18 mouse cellular contexts compared by ENCODE assay signal in genomic region chr5:20325290-20325689, GRCm38 (mm10).
"Had no signal": no experiment of that assay in that cellular context is flagged by ENCODE, and none has a peak within 500 bp of the region (broad histone marks: within the 10 kb centered on the region; RNA-seq: fewer than 3 reads in every experiment).

No protein-coding gene starts in this region.

- H3K27me3 ChIP-seq: liver, embryonic 13.5 days; midbrain, embryonic 12.5 days; midbrain, embryonic 15.5 days; neural tube, embryonic 13.5 days had no signal

- DNase-seq: kidney, adult 18-20 months; kidney, adult 9 months; kidney, postnatal 14 days; kidney, postnatal 4 days; layer of hippocampus, adult 9-11 months; liver, embryonic 13.5 days; lung, adult 2 months; lung, postnatal 14 days; lung, postnatal 4 days; right cerebral cortex, postnatal 4 days; thymus, adult 2 months; thymus, postnatal 14 days; thymus, postnatal 4 days had no signal

- H3K36me3 ChIP-seq: liver, embryonic 13.5 days; midbrain, embryonic 12.5 days; midbrain, embryonic 15.5 days had no signal

- H3K4me3 ChIP-seq: left cerebral cortex, adult 2 months; liver, embryonic 13.5 days; midbrain, embryonic 12.5 days; midbrain, embryonic 15.5 days; neural tube, embryonic 13.5 days had no signal

- H3K9ac ChIP-seq: liver, embryonic 13.5 days; midbrain, embryonic 12.5 days; midbrain, embryonic 15.5 days; neural tube, embryonic 13.5 days had no signal

- H3K9me3 ChIP-seq: liver, embryonic 13.5 days; midbrain, embryonic 12.5 days; midbrain, embryonic 15.5 days; neural tube, embryonic 13.5 days had no signal

- H3K4me1 ChIP-seq: liver, embryonic 13.5 days; midbrain, embryonic 12.5 days; midbrain, embryonic 15.5 days; neural tube, embryonic 13.5 days had no signal

- ATAC-seq: midbrain, embryonic 15.5 days had no signal

- H3K27ac ChIP-seq: left cerebral cortex, adult 2 months; liver, embryonic 13.5 days; midbrain, embryonic 12.5 days; midbrain, embryonic 15.5 days; neural tube, embryonic 13.5 days; stomach, postnatal 0 days had no signal
